Mouse (Mus musculus) heart, embryonic 16.5 days (tissue): ENCODE data around the gene Nsmce4a. TPM values are rescaled to one million over a fixed set of nuclear protein-coding genes. Genes with fewer than 3 reads are reported as not detected.
"Not testable (repeated sequence)": the region's sequence is repeated elsewhere in the genome, so short reads cannot be mapped to it uniquely, and the experiment has no call there.

ENCODE experiments used
- ATAC-seq: fragments of 200-750 bp; cut with Nextera tagmentation; replicated peaks from 2 replicates; pipeline ENCODE4 v1.8.0; 2017; ENCODE audit warnings: moderate number of reproducible peaks; ENCODE audit not compliant: insufficient read depth, low FRiP score; ENCODE audit errors: extremely low read depth
- H3K27ac ChIP-seq: fragments of 300-500 bp; sonication (generic); 2 replicates; pipeline ENCODE4 v1.5.1; 2014; ENCODE audit warnings: mild to moderate bottlenecking, low read length, control low read depth, moderate library complexity
- H3K27me3 ChIP-seq: fragments of 300-500 bp; sonication (generic); 2 replicates; pipeline ENCODE4 v1.6.1; 2014; ENCODE audit warnings: low read length, mixed read lengths; ENCODE audit not compliant: control insufficient read depth, insufficient read depth
- H3K36me3 ChIP-seq: fragments of 300-500 bp; sonication (generic); 2 replicates; pipeline ENCODE4 v1.6.1; 2014; ENCODE audit not compliant: control insufficient read depth, insufficient read depth
- H3K4me1 ChIP-seq: fragments of 300-500 bp; sonication (generic); 2 replicates; pipeline ENCODE4 v1.6.1; 2014; ENCODE audit warnings: low read length, mixed read lengths; ENCODE audit not compliant: control insufficient read depth, insufficient read depth
- H3K4me2 ChIP-seq: fragments of 300-500 bp; sonication (generic); 2 replicates; pipeline ENCODE4 v1.6.1; 2014; ENCODE audit warnings: low read depth, mild to moderate bottlenecking, control low read depth, low read length
- H3K4me3 ChIP-seq: fragments of 300-500 bp; sonication (generic); 2 replicates; pipeline ENCODE4 v1.5.1; 2014; ENCODE audit warnings: mild to moderate bottlenecking, control low read depth, low read length
- H3K9ac ChIP-seq: fragments of 300-500 bp; sonication (generic); 2 replicates; pipeline ENCODE4 v1.6.1; 2014; ENCODE audit warnings: low read length, control low read depth
- H3K9me3 ChIP-seq: fragments of 300-500 bp; sonication (generic); replicated peaks from 2 replicates; pipeline ENCODE4 v1.6.1; 2016; ENCODE audit warnings: low read length; ENCODE audit not compliant: control insufficient read depth
- WGBS: fragments of 180-500 bp; shearing (Covaris S2); extraction: QIAGEN DNeasy Blood & Tissue Kit; methylation state at CpG from one replicate; pipeline ENCODE4 v1.1.7; 2014; 5-methylcytosine and 5-hydroxymethylcytosine counted together
- polyA plus RNA-seq: library from polyadenylated mRNA; unstranded; fragments of >200 nt; fragmentation: Nextera tagmentation; extraction: Ambion mirVana; gene quantifications from 2 replicates; pipeline ENCODE4 v1.2.1, GENCODE M21; 2015

Gene Nsmce4a
- polyA plus RNA-seq, 1 experiment from 2014 or later: 132 TPM

DNA sequence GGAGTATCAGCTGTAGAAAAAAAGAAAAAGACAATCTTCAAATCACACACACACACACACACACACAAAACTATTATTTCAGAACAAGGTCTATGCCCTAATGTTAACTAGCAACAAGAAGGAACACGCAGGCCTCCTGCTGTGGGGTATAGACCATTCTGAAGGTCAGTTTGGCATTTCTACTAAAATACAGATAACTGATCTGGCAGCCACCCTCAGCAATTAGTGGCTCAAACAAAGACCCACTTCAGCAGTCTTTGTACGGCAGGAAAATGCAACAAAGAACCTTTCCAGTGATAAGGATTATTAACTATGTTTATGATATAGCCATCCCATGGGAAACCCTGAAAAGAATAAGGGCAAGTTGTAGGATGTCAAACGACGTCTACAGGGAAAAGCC is 35.9 kb downstream of the Nsmce4a start:
- Histone ChIP-seq H3K27ac (no peak overlapping the region), H3K4me3 (no peak overlapping the region), H3K4me1 (0 out of 2 replicates have a peak, but pooled peaks cover 5% of the 10 kb centered on the region), H3K27me3 (no peaks in the 10 kb centered on the region), H3K36me3 (peaks cover 52% of the 10 kb centered on the region), H3K4me2 (no peak overlapping the region), H3K9ac (no peak overlapping the region), H3K9me3 (no peaks in the 10 kb centered on the region)
- 82% methylated on average over 4 of the region's 4 CpGs for WGBS
- ATAC-seq: no peak

GRCm38 (mm10) chr7:130535174-130535573 is 37.7 kb downstream of the Nsmce4a start:
- no peak overlapping the region for H3K4me2 ChIP-seq
- H3K9me3 ChIP-seq: no peaks in the 10 kb centered on the region
- WGBS: 85% methylated on average over 4 of the region's 4 CpGs
- no peak overlapping the region for H3K27ac ChIP-seq
- no peaks in the 10 kb centered on the region for H3K27me3 ChIP-seq
- no peak overlapping the region for H3K4me3 ChIP-seq
- no peak overlapping the region for H3K9ac ChIP-seq
- H3K4me1 ChIP-seq: 0 out of 2 replicates have a peak, but pooled peaks cover 5% of the 10 kb centered on the region
- ATAC-seq: no peak
- peaks cover 52% of the 10 kb centered on the region for H3K36me3 ChIP-seq

DNA sequence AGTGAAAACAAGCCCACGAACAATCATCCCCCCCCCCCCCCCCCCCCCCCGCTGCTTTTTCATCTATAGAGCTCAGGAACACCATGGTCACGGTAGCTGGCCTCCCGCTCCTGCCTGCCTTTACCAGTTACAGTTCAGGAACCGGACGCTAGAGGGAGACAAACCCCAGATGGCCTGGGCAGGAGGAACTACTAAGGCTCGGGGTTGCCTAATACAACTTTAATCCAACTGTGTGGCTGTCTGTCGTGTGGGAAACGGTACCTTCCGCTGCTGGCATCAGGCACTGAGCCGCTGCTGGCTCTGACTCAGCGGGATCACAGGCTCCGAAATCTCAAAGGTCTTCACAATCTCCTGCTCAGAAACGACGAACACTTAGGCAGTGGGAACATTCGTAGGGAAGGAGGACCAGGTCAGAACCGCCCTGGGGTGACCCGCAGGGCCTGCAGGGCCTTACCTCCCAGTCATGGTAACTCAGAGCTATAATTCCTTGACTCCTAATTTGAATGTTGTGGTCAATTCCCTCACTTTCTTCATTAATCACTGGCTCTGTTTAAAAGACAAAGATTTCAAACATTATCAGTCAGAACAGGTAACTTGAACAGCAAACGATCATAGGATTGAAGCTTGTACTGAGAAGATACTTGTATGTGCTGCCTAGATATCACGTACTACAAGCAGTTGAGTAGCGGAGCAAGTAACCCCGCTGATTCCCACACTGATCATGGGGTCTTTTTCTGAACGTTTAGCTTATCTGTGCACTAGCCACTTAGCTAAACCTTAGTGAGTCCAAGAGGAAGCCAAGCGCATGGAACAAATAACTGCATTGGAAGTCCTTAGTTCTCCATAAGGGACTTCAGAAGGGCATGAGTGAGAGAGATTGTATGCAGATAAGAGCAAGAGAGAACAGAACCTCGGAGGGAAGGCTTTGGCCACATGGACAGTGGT is 39.3 kb downstream of the Nsmce4a start:
- peaks cover 46% of the 10 kb centered on the region for H3K36me3 ChIP-seq
- WGBS: 40% methylated on average over 23 of the region's 25 CpGs
- ATAC-seq: peak; percentile 86
- no peak overlapping the region for H3K4me3 ChIP-seq
- H3K27me3 ChIP-seq: no peaks in the 10 kb centered on the region
- H3K9ac ChIP-seq: 0 out of 2 replicates have a peak overlapping the region, but pooled peaks have one; percentile 2
- H3K9me3 ChIP-seq: no peaks in the 10 kb centered on the region
- H3K4me1 ChIP-seq: 0 out of 2 replicates have a peak, but pooled peaks cover 5% of the 10 kb centered on the region
- no peak overlapping the region for H3K4me2 ChIP-seq
- H3K27ac ChIP-seq: peak overlapping the region; percentile 45

- not testable (repeated sequence) for H3K9ac ChIP-seq, H3K4me1 ChIP-seq, H3K27me3 ChIP-seq, H3K4me2 ChIP-seq, H3K9me3 ChIP-seq, H3K4me3 ChIP-seq, ATAC-seq, H3K27ac ChIP-seq
- H3K36me3 ChIP-seq: peaks cover 29% of the 10 kb centered on the region
- WGBS: 92% methylated on average over 14 of the region's 15 CpGs
Measured at GRCm38 (mm10) chr7:130531138-130531537, 41.8 kb downstream of the Nsmce4a start.

DNA sequence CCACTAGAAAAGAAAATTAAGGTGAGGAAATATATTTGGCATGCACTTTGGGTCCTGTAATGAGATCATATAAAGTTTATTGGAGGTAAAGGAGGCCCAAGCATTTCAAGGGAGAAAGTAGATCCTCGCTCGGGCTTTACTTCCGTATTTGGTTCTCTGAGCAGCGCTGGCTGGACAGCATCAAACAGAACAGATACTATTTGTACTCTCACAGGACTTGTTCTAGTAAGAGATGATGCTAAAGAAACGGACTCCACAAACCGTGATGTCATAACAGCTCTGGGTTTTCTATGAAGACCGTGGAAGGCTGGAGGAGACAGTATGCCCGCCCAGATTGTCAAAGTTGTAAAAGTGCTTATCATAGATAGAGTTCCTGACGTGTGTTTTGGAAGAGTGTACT is 45.6 kb downstream of the Nsmce4a start:
- H3K4me3 ChIP-seq: no peak overlapping the region
- H3K9ac ChIP-seq: no peak overlapping the region
- no peaks in the 10 kb centered on the region for H3K9me3 ChIP-seq
- no peak overlapping the region for H3K27ac ChIP-seq
- H3K4me1 ChIP-seq: peaks cover 4% of the 10 kb centered on the region; the same call in 1 of the 2 replicates
- H3K36me3 ChIP-seq: peaks cover 15% of the 10 kb centered on the region
- no peak overlapping the region for H3K4me2 ChIP-seq
- no peaks in the 10 kb centered on the region for H3K27me3 ChIP-seq
- ATAC-seq: no peak
- 53% methylated on average over 9 of the region's 9 CpGs for WGBS

DNA sequence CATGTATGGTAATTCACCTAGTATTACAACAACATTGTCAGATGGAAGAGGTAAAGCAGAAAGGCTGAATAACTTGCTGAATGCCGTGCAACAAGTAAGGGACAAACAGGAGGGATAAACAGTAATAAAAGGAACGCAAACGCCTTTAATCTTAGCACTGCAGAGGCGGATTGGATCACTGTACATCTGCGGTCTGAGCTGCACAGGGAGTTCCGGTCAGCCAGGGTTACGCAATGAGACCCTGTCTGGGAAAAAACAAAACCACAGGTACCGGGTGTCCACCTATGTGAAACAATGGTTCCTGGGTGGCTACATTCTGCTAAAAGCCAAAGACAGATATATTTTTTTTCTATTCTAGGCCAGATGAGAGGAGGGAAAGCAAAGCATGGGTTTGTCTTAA is 49.5 kb downstream of the Nsmce4a start:
- Histone ChIP-seq H3K27ac (no peak overlapping the region), H3K4me1 (peaks cover 11% of the 10 kb centered on the region), H3K4me3 (no peak overlapping the region), H3K27me3 (no peaks in the 10 kb centered on the region), H3K9me3 (no peaks in the 10 kb centered on the region), H3K4me2 (no peak overlapping the region), H3K36me3 (no peaks in the 10 kb centered on the region; the same call in 1 of the 2 replicates), H3K9ac (no peak overlapping the region)
- 90% methylated on average over 8 of the region's 8 CpGs for WGBS
- ATAC-seq: no peak

DNA sequence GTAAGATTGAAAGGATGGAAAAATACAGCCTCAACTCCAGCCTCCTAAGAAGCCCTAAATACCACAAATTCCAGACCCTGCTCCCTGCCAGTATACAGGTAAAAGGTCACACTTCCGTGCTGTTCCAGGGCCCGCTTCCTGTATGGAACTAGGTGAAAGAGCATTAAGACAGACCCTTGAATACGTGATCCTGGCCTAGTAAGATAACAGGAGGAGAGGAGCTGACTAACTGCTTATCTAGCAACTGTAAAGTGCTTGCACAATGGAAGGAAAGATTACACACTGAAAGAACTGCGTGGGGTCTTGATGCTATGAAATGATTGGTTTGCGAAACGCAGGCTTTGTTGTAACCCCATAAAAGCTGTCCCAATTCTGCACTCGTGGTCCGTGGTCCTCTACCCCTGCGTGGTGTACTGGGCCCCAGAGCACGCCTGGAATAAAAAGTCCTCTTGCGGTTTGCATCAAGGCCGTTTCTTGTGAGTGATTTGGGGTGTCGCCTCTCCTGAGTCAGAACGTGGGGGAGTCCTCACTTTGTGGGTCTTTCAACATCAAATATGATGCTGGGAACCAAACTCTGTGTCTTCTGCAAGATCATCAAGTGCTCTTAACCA is 52.0 kb downstream of the Nsmce4a start:
- Histone ChIP-seq H3K27ac (peak overlapping the region; percentile 27; the same call in 1 of the 2 replicates), H3K4me3 (no peak overlapping the region), H3K9me3 (no peaks in the 10 kb centered on the region), H3K27me3 (no peaks in the 10 kb centered on the region), H3K36me3 (no peaks in the 10 kb centered on the region), H3K4me1 (peaks cover 14% of the 10 kb centered on the region), H3K9ac (no peak overlapping the region), H3K4me2 (no peak overlapping the region)
- 73% methylated on average over 14 of the region's 14 CpGs for WGBS
- no peak for ATAC-seq

GRCm38 (mm10) chr7:130520049-130520425 is 52.9 kb downstream of the Nsmce4a start, which contains the start of gene Ate1:
TSS of gene Ate1 (minus strand) at chr7:130520369.
- peaks cover 14% of the 10 kb centered on the region for H3K4me1 ChIP-seq
- H3K9ac ChIP-seq: peak within 1 kb of the TSS; percentile 98
- no peaks in the 10 kb centered on the region for H3K27me3 ChIP-seq
- H3K36me3 ChIP-seq: no peaks in the 10 kb centered on the region
- H3K4me2 ChIP-seq: peak within 1 kb of the TSS; percentile 88
- ATAC-seq: no peak
- peak within 1 kb of the TSS; percentile 80 for H3K4me3 ChIP-seq
- 18% methylated on average over 20 of the region's 20 CpGs for WGBS
- H3K9me3 ChIP-seq: no peaks in the 10 kb centered on the region
- H3K27ac ChIP-seq: peak within 1 kb of the TSS; percentile 99
